Mouse (Mus musculus) neural tube, embryonic 12.5 days (tissue): ENCODE data around the gene Golt1b. TPM values are rescaled to one million over a fixed set of nuclear protein-coding genes. Genes with fewer than 3 reads are reported as not detected.

Experiments used
- polyA plus RNA-seq: library from polyadenylated mRNA; unstranded; fragments of >200 nt; fragmentation: Nextera tagmentation; extraction: Ambion mirVana; gene quantifications from 2 replicates; pipeline ENCODE4 v1.2.1, GENCODE M21; 2016

Golt1b gene
- polyA plus RNA-seq, 1 experiment from 2014 or later, result 92.0 TPM

Other genes starting within 250 kb of the Golt1b start
- not detected in 2 replicates for gene Slco1a6, start 178.7 kb upstream of the Golt1b start, polyA plus RNA-seq
- gene Iapp, start 88.8 kb upstream of the Golt1b start, polyA plus RNA-seq, result not detected in 2 replicates
- 0.20 and 0.22 TPM in 2 replicates for gene Slco1a5, start 64.2 kb upstream of the Golt1b start, polyA plus RNA-seq
- 23.5 and 24.4 TPM in 2 replicates for gene Pyroxd1, start 41.6 kb upstream of the Golt1b start, polyA plus RNA-seq
- gene Recql, start 134 bp upstream of the Golt1b start, polyA plus RNA-seq, result 34.5 and 34.8 TPM in 2 replicates
- 0.84 and 1.2 TPM in 2 replicates for gene Spx, start 26.2 kb downstream of the Golt1b start, polyA plus RNA-seq
- gene Gys2, start 85.9 kb downstream of the Golt1b start, polyA plus RNA-seq, result 0.06 TPM in 1 of 2 replicates, not detected in the other
- 495 and 509 TPM in 2 replicates for gene Ldhb, start 120.7 kb downstream of the Golt1b start, polyA plus RNA-seq
- gene Kcnj8, start 184.4 kb downstream of the Golt1b start, polyA plus RNA-seq, result 6.6 and 8.4 TPM in 2 replicates